Mouse (Mus musculus) activated CD4-positive, CD25-positive, alpha-beta regulatory T cell, adult 4 months (primary cell): Measurements from ENCODE around the gene Fam198a. TPM values are rescaled to one million over a fixed set of nuclear protein-coding genes. Genes with fewer than 3 reads are reported as not detected.

ENCODE experiments used
- ATAC-seq: one replicate; pipeline ENCODE4 v1.8.0; 2017
- polyA plus RNA-seq, 2 experiments: library from polyadenylated mRNA; unstranded; fragments of 100-300 nt; shearing (Covaris generic); gene quantifications; one replicate each; pipeline ENCODE4 v1.2.1; 2017

Gene Fam198a
- not detected for polyA plus RNA-seq

DNA sequence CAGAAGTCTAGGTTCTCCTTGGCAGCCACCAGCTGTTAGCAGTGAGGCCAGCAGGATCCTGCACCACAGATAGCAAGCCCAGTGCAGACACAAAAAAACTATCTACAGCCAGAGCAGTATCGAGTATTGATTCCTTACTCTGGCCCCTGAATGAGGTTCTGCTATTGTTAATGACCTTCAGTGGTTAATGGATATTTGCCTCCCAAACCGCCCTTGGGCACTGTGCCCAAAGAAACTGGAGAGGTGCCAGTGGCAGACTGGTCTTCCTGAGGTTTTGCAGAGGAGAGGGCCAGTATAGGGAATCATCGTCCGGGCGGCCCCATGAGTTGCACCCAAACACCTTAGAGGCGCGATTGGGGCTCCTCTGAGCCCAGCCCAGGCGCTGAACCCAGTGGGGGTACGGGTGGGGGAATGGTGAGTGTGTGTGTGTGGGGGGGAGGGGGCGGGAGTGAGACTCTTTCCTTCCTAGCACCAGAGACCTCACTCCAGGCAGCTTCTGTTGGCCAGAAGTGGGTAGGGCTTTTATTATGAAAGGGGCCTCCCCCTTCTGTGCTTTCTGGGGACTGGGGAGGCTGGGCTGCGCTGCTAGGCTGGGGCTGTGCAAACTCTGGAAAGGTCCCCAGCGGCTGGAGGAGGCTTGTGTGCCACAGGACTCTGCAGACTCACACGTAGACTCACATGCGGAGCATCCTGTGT, at the start of gene Fam198a:
Gene Fam198a, plus strand, starts transcription at position 571 of the 696 bp plus-strand sequence.
- ATAC-seq, result no peak

GRCm38 (mm10) chr9:121901710-121902700, 48.8 kb upstream of the Fam198a start:
- no peak for ATAC-seq

- no peak for ATAC-seq
Measured at GRCm38 (mm10) chr9:121903476-121904305, 47.1 kb upstream of the Fam198a start.

DNA sequence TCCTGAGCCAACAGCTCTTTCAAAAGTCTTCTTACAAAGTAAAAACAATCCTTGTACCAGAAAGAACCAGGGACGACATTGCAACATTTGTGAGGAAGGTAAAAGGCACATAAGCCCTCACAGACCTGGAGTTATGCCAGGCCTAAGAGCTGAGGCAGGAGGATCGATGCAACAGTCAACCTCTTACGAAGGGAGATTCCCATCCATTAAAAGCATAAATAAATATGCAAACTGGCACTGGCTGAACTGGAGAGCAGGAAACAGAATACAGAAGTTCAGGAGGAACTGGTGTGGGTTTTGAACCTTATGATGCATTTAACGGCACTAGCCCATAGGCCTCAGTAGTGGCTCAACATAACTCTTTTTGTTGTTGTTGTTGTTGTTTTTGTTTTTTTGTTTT, 46.5 kb upstream of the Fam198a start:
- ATAC-seq, result no peak

GRCm38 (mm10) chr9:121904946-121905345, 45.8 kb upstream of the Fam198a start:
- no peak for ATAC-seq

GRCm38 (mm10) chr9:121905556-121906185, 45.1 kb upstream of the Fam198a start:
- ATAC-seq, result no peak

GRCm38 (mm10) chr9:121906456-121906855, 44.3 kb upstream of the Fam198a start:
- no peak for ATAC-seq

- ATAC-seq, result no peak
Measured at GRCm38 (mm10) chr9:121907356-121908070, 43.3 kb upstream of the Fam198a start.

DNA sequence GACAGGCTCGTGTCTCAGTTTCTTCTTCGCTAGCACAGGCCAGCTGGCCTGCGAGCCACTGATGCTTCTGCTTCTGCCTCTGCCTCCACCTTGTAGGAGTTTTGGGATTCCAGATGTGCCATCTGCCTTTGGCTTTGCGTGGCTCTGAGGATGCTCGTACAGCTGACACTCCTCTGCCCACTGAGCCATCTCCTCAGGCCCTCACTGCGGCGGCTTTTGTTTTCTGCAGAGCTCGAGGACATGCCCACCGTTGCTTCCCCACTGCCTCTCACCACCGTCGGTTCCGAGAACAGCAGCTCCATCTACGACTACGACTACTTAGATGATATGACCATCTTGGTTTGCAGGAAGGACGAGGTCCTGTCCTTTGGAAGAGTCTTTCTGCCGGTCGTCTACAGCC, 42.5 kb upstream of the Fam198a start:
- ATAC-seq, result no peak

DNA sequence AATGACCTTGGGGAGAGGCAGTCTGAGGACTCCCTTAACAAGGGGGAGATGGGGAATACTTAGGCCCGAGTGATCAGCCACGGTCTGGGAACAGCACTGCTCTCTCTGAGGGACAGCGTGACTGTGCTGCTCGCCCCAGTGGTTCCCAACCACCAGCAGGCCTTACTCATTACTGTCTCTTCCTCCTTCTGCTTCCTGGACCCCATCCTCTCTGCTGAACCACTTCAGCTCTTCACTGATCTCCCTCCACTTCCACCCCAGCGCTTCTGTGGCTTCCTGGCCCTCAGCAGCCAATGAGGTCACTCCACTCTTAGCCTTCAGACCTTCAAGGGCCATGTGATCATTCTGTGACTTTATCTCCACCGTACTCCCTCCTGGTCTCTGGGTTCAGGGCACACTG, 41.2 kb upstream of the Fam198a start:
- ATAC-seq, result no peak

GRCm38 (mm10) chr9:121911196-121911595, 39.6 kb upstream of the Fam198a start:
- no peak for ATAC-seq

DNA sequence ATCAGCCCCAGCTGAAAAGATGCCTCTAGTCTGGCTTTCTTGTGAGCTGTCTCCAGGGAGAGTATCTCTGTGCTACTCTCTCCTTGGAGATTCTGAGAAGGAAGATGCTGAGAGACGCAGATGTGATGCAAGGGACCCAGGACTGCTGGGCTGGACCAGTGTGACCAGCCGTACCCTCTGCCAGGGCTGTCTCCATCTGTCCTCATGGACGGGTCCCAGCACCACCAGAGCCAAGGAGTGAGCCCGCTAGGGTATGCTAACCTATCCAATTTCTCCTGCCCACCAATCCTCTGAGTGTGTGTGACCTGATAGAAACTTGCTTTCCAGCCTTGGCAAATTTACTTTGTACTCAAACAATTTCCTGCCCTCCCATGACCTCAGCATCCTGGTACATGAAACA, 38.0 kb upstream of the Fam198a start:
- ATAC-seq, result no peak

- ATAC-seq, result no peak
Measured at GRCm38 (mm10) chr9:121914226-121914757, 36.5 kb upstream of the Fam198a start.

DNA sequence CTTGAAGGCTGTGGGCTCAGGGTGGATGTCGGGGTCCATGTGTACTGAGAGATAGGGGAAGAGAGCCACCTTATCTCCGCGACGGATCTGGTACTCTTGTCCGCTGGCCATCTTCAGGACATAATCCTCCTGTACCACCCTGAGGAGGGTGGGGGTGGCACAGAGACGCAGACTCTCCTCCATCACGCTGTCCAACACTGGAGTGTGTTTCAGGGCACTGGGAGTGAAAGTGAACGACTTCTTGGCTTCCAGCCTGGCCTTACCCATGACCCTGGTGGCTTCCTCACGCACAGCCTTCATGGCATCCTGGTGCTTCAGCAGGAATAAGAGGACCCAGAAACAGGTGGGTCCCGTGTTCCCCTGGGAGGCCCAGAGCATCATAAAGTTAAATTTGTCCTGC, 35.7 kb upstream of the Fam198a start:
- ATAC-seq, result no peak

GRCm38 (mm10) chr9:121916102-121916501, 34.7 kb upstream of the Fam198a start, which contains the start of gene Cyp8b1:
Cyp8b1 (minus strand) TSS chr9:121916305.
- no peak for ATAC-seq

- ATAC-seq, result no peak
Measured at GRCm38 (mm10) chr9:121919027-121919501, 31.7 kb upstream of the Fam198a start.

GRCm38 (mm10) chr9:121923443-121923842, 27.3 kb upstream of the Fam198a start:
- no peak for ATAC-seq

DNA sequence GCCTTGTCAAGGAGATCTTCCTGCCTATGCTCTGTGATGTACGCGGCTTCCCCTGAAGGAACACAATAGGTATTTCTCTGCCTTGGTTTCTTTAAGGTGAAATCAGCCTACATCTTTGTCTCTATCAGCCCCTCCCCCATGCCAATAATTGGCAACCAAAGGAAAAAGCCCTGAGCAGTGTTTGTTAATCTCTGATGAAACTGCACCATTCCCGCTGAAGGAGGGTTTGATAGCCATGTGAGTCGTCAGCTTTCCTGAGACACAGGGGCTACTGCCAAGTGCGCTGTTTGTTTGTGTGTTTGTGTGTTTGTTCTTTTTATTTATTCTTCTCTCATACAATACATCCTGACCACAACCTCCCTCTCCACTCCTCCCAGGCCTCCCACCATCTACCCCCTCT, 26.9 kb upstream of the Fam198a start:
- no peak for ATAC-seq

DNA sequence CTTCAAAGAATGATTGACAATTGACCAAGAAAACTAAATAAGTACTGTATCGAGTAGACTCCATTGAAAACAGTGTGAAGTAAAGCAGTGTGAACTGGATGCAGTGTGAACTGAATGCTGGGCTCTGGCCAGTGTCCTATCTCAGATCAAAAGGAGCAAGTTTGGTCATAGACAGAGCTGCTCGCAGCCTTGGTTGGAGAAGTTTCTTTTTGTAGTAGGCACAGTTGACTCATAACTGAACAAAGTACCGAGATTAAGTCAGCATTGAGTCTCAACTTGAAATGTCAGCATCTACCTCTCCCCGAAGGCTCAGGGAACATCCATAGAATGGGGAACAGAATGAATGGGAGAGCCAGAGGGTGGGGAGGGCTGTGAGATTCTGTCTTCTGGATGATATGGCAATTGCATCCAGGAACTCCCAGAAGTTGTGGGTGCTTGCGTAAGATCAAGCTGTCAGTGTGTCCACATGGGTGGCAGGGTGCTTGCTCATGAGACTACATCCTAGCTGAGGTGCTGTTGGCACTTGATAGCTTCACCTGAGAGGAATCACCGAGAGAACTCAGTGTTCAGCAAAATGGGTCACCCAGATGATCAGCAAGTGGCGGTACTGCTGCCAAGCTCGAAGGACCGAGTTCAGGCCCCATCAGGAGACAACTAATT, 25.8 kb upstream of the Fam198a start:
- no peak for ATAC-seq

DNA sequence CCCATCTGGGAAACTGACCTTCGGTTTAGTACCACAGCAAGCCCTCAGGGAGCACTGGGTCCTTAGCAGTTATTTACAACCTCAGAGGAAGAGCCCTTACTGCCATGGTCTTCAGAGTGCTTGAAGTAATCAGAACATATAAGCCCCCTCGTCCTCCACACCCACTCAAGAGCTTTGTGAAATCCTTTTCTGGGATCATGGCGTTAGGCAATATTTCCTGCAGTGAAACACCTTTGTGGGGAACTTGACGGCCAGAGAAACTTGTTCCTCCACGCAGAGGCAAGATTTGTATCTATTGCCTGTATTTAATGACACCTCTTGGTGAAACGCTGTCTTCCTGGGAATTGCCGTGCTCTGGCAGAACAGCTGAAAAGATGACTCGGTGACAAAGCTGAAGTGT, 24.8 kb upstream of the Fam198a start:
- no peak for ATAC-seq
